Mouse (Mus musculus): ENCODE results near the gene Dnajb12.

Dnajb12 gene

GRCm38 (mm10) chr10:59948363-59949254 is 69.3 kb downstream of the Dnajb12 start:
- DNase-seq (ENCODE audit: low spot score in 2 of 2), result no peak

All from cerebellum, postnatal 4 days (tissue).